Comparison of ENCODE assay signal across 8 mouse cellular contexts in genomic region chr4:34976331-34976778, GRCm38 (mm10).
DNase-seq lines count a peak whose midpoint lies in the region.

No protein-coding gene starts in this region.

- peak; percentile 44 for DNase-seq in kidney, postnatal 10 days
- no peak for DNase-seq in kidney, postnatal 25 days
- DNase-seq in brain, adult 2 months (ENCODE audit: low read depth, low spot score), result peak; percentile 86
- DNase-seq in cerebellum, postnatal 14 days, result peak; percentile 92 to 94
- DNase-seq in layer of hippocampus, adult 9-11 months, result peak; percentile 52
- DNase-seq in natural killer cell, adult 2 months (ENCODE audit: low spot score in 2 of 2), result no peak
- no peak for DNase-seq in thymus, postnatal 25 days
- no peak for DNase-seq in kidney, adult 11 months

Comparison
In these comparisons a context has a peak if more than half of its experiments do, and no peak if none do; other contexts are left out.
1. DNase-seq: peak in kidney, postnatal 10 days (single experiment), brain, adult 2 months (single experiment), cerebellum, postnatal 14 days (2 of 2) and layer of hippocampus, adult 9-11 months (single experiment); none in kidney, postnatal 25 days (0 of 2), natural killer cell, adult 2 months (0 of 2), thymus, postnatal 25 days (single experiment) and kidney, adult 11 months (single experiment).